Mouse (Mus musculus) layer of hippocampus, postnatal 14 days (tissue): ENCODE results near the gene Fmnl1. TPM values are rescaled to one million over a fixed set of nuclear protein-coding genes. Genes with fewer than 3 reads are reported as not detected.

Experiments
- DNase-seq, 2 experiments: peaks; one replicate each; pipeline ENCODE4 v3.0.0; 2021 to 2022; ENCODE audit warnings: low spot score in 2 of 2, mixed read lengths in 1 of 2
- total RNA-seq, 2 experiments: library from RNA; stranded (reverse); gene quantifications; 2 replicates each; pipeline ENCODE4 v1.2.3; 2021

Fmnl1 gene
- total RNA-seq, 2 experiments from 2014 or later: 120 to 128 TPM

DNA sequence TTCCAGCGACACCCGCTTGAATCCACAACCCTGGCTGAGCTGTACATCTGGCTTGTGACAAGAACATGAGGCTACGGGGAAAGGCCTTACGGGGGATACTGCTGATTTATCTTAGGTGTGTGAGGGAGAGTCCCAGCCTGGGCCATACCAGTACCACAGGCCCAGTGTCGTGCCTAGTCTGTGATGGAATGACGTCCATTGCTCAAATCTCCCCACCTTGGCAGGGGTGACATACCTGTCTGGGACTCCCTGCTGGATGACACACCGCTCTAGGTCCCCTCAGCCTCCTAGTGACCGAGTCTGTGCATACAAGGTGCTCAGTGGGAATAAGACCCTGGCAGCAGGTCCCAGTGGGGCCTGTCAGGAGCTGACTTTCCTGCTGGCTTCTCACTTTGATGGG, 7.8 kb downstream of the Fmnl1 start:
- DNase-seq: no peak

DNA sequence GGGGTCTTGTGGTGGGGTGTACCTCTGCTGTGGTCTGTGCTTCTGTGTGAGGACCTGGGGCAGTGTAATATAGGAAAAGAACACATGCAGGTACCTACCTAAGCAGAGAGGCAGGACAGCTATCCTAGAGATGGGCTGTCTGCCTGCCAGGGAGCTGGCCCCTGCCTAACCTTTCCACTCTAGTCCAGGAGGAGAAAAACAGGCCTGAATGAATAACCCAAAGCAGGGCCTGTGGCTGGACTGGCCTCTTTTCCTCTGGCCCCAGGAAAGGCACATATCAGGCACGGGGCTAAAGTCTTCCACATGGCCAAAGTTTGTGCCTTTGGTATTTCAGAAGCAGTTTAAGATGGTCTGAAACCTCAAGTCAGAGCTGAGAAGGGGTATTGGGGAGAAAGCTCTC, 9.5 kb downstream of the Fmnl1 start:
- no peak for DNase-seq

DNA sequence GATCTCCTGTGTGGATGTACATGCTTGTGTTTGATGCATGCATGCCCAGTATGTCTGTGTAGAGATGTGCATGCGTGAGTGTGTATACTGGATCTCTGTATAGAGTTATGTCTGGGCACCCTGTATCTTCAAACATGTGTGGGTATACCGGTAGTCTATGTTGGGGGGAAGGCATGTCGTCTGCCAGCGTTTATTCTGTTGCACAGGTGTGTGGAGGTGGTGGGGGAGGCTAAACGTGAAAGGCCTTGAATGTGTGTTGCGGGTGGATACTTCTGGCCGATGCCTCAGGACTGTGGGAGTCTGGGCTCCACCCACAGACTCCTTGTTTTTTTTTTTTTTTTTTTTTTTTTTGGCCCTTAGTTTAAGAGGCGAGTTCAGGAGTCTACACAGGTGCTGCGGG, 10.4 kb downstream of the Fmnl1 start:
- no peak for DNase-seq

DNA sequence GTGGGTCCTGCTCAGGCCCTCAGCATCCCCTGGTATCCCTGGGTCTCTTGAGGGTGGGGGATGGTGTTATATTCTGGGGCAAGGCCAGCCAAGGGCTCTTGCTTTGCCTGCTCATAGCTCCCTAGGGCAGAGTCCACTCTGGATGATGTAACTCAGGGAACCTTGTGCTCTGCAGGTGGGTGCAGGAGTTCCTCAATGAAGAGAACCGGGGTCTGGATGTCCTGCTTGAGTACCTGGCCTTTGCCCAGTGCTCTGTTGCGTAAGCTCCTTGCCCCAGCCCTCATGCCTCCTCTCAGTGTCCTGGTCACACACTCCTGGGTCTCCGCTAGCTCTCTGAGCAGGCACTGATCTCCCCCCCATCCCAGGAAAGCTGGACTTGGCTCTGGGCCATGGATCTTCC, 11.0 kb downstream of the Fmnl1 start:
- DNase-seq: no peak

DNA sequence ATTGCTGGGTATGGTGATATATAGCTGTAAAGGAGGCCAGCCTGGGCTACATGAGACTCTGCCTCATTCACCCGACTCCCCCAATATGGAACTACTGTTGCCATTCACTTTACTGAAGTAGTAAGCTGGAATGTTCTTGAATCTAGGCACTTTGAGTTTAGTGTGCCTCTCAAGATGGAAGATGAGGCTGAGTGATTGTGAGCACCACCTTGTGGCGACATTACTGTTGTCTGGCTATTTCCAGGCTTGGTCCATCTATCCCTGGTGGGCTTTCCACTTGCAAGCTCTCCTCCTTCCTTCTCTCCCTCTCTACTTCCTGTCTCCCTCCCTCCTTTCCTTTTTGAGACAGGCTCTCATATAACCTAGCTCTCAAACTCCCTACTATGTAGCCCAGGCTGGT, 14.0 kb downstream of the Fmnl1 start:
- DNase-seq: no peak

DNA sequence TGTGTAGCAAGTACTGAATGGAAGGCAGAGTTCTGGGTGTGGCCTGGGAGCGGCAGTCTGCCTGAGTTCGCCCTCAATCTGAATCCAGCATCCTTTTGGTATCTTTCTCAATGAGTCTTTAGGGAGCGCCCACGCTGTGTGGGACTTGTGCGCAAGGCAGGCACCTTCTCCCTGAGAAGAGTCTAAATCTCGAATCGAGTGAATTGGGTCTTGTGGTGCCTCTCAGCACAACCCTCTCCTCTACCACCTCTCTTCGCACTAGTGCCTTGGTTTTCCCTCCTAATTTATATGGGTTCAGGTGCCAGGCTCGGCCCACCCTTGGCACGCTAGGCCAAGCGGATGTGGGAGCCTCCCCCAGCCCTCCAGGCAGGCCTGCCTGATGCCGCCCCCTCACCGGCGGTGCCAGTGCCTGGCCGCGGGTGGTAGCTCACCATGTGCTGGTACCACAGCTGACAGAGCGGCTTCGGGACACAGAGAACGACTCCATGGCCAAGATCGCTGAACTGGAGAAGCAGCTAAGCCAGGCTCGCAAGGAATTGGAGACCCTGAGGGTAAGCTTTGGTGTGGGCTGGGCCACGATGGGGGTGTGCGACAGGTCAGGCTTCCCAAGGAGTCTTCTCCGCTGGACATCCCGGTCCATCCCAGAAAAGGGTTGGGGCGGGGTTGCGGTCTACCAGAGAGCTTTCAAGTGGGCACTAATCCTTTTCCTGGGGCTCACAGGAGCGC, 21.5 kb downstream of the Fmnl1 start:
- DNase-seq: peak in 1 of 2 experiments; percentile 67

DNA sequence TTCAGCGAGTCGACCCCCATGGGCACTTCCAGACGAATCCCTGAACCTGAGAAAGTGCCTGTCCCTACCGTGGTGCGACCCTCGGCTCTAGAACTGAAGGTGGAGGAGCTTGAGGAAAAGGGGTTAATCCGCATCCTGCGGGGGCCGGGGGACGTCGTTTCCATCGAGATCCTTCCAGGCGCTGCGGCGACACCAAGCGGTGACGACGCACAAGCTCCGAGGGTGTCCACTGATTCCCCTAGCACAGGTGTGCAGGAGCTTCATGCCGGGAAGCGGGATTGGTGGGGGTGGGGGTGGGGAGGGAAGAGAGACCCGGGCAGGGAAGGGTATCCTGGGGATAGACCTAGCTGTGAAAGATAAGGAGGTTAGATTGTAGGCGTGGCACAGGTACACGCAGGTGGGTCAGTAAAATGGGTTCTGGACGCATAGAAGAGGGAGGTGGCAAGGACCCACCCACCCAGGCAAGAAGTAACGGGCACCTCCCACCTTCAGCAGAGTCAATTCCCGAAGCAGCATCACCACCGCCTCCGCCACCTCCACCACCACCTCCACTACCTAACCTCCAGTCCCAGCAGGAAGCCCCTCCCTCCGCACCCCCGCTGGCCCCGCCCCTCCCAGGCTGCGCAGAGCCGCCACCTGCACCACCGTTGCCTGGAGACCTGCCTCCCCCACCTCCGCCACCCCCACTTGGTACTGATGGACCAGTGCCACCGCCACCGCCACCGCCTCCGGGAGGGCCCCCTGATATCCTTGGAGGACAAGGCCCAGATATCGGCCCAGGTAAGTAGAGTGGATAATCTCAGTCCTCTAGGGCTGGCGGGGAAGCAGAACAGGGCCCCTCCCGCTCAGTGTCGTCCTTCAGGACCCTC, 22.3 kb downstream of the Fmnl1 start:
- DNase-seq: peak in 1 of 2 experiments; percentile 70

DNA sequence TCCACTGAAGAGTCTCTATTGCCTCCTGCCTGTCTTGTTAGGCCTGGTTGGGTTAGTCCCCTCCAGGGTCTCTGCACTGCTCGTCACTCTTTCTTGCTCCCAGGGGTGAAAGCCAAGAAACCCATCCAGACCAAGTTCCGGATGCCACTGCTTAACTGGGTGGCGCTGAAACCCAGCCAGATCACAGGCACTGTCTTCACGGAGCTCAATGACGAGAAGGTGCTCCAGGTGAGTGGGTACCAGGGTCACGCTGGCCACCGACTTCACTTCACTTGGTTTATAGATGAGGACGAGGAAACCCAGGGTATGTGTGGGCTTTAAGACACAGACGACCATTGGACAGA, 22.9 kb downstream of the Fmnl1 start:
- DNase-seq: no peak

DNA sequence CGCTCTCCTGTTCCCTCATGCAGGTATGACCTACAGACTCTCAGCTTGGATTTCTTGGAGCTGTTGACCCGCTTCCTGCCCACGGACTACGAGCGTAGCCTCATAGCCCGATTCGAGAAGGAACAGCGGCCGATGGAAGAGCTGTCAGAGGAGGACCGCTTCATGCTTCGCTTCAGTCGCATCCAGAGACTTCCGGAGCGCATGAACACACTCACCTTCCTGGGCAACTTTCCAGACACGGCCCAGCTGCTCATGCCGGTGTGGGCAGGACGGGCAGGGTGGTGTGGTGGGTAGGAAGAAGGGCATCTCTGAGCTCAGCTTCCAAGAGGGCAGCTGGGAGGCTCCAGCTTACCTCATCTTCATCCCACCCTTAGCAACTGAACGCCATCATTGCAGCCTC, 24.3 kb downstream of the Fmnl1 start:
- no peak for DNase-seq

DNA sequence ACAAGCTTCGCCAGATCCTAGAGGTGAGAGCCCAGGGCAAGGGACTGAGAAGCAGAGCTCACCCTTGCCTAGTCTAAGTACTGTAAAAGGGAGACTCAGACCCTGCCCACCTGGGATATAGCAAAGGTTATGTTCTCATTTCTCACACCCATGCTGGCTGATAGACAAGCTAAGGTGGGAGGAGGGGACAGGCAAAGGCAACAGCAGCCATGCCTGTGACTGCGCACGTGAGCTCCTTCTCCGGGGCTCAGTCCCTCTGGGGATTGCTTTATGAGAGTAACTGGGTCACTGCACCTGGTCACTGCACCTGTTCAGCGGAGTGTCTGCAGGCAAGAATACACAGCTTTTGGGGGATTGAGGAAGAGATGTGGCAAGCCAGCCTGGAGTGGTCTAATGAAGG, 24.7 kb downstream of the Fmnl1 start:
- no peak for DNase-seq

DNA sequence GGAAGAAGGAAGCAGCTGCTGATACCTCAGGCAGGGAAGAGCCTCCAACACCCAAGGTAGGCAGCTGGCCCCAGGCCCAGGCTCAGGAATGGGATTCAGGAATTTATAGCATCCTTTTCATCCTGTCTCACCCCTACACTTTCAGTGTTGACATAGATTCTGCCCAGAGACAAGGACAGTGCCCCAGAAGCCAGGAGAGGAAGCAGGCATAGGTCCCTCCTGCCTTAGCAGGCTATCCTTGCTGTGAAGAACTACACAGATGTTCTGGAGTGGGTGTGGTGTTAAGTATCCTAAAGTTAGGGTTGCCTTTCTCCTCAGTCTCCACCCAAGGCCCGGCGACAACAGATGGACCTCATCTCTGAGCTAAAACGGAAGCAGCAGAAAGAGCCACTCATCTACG, 26.4 kb downstream of the Fmnl1 start:
- DNase-seq: no peak

DNA sequence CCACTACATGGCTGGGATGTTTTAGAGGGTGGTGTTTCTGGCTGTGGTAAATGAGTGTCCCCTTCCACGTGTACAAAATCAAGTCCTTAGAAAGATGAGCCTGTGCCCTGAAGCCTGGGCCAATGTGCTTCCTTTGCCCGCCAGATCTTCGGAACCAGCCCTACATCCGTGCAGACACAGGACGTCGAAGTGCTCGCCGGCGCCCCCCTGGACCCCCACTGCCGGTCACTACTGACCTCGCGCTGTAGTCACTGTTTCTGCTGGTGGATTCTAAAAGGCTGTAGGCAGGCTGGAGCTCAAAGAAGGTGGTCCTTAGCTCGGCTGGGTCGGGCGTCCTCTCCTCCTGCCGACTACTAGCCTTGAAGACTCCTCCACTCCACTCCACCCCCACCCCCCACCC, 27.4 kb downstream of the Fmnl1 start:
- no peak for DNase-seq

DNA sequence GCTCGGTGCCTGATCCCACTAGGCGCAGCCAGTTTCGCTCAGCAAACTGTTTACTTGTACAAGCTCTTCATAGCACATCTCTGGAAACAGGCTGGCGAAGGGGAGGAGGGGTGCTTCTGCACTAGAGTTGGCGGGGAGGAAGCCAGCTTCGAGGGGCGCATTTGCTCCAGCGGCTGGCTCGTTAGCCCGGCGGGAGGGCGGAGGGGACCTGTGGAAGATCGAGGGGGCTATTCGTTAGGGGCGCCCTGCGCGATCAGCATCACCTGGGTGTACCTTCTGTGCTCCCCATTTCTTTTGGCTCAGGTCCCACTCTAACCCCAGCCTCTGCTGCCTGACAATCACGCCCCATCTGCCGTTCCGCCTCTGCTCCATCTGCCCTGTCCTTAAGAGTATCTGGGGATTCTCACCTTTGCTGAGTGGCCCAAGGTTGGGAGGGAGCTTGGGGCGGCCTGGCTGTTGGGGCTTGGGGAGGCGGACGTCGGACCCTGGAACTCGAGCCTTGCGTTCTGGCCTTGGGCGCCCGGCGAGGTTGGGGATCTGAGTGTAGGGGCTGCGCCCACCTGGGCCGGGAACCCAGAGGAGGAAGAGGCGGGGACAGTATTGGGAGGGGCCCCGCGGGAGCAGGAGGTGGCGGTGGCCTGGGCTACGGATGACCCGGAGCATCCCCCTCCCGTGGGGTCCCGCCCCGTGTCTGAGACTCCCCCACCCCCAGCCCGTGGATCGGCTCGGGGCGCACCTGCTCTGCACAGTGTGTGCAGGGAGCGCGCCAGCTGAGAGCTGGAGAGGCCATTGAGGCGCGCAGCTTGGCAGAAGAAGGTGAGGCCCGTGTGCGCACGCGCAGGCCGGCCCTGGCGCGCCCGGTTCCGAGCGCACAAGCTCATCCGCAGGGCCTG, 28.2 kb downstream of the Fmnl1 start:
- DNase-seq: peak; percentile 75 to 78

DNA sequence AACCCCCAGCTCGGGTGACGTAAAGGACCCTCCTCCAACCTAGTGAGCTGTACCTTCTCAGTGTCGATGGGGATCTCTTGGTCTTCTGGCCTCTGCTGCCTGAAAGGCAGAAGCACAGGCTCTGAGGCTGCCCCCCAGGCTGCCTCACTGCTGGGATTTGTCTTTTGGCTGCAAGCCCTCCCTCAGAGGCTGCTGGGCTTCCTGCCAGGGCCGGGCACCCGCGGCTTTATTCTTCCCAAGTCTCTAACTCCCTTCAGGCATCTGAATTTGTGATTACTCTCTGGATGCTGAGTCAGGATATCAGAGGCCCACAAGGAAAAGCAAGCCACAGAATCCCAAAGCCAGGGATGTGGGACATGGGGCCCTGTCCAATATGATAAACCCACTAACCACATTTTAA, 30.8 kb downstream of the Fmnl1 start:
- peak; percentile 77 to 87 for DNase-seq

DNA sequence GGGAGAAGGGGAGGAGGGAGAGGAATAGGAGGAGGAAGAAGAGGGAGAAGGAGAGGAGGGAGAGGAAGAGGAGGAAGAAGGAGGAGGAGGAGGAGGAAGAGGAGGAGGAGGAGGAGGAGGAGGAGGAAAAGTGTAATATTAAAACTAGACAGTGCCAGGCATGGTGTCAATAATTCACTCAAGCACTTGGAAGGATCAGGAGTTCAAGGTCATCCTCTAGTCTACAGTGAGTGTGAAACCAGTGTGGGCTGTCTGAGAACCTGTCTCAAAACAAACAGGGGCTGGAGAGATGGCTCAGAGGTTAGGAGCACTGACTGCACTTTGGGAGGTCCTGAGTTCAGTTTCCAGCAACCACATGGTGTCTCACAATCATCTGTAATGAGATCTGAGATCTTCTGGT, 31.5 kb downstream of the Fmnl1 start:
- no peak for DNase-seq

DNA sequence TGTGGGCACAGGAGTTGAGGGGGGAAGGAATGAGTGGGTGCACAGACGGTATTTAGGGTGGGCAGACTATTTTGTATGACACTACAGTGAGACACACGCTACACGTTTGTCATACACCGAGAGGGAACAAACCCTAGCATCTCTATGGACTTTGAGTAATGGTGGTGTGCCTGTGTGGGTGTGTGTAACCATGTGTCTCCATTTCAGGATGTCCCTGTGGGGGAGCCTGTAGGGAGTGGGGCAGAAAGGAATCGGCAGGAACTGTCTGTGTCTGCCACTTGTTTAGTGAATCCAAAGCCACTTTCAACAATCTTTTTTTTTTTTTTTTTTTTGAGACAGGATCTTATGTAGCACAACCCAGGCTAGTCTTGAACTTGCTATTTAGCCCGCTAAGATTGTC, 35.3 kb downstream of the Fmnl1 start:
- no peak for DNase-seq

DNA sequence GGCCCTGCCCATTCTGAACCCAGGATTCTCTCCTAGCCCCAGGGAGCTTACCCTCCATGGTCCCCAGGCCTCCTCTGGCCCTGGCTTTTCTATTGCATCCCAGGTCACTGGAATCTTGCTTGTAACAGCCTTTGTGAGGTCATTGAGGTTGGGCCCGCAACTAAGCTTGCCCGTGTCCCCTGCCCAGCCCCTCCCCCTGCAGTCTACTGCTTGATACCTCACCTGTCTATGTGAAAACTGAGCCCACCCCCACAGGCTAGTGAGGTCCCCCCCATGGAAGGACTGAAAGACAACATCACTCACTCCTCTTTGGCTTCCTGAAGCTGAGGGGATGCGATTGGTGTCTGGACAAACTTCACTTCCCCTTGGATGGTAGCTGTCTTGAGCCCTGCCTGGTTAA, 37.6 kb downstream of the Fmnl1 start, which contains the start of gene 1700023F06Rik:
Gene 1700023F06Rik, minus strand, starts transcription at position 101 of the 400 bp plus-strand sequence.
- DNase-seq: no peak

DNA sequence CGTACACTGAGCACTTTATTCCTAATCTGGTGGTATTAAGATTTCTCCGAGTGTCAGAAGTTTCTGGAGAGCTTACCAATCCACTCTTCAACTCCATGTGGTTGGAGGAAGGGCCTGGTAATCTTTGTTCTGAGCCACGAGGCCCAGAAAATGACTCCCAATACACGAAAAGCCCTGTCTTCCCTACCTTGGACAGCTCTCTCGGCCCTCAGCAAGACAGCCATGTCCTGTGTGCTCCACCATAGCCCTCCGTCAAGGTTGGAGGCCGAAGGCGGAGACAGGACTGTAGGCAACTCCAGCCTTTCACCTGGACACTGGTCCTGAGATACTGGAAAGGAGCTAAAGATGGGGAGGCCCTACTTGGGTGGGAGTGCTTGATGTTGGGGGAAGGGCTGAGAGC, 39.4 kb downstream of the Fmnl1 start:
- DNase-seq: no peak

DNA sequence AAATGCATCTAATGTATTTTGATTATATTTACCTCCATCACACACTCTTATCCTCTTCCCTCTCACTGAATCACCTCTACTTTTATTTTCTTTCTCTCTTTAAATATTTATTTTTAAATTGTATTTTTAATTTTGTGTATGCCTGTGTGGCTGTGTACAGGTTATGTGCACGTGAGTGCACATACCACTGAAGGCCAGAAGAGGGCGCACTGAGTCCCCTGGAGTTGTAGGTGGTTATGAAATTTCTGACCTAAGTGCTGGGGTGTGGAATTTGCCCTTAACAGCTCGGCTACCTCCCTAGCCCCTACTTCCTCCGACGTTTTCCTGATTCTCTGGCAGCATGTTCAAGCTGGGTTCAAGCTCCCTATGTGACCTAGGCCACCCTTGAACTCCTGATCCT, 42.8 kb downstream of the Fmnl1 start:
- no peak for DNase-seq

DNA sequence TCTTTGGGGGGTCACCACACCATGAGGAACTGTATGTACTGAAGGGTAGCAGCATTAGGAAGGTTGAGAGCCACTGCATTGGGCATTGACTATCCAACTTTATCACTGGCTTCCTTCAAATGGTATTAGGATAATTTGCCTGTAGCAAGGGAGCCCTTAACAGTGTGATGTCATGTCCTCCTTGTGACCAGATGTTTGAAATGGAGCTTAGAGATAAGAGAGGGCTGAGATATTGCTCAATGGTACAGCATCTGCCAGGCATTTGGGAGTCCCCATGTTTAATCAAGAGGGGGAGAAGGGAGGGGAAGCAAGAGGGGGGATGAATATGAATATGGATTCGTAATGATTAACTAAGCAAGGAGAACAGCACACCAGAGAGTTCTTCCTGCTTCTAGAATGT, 44.4 kb downstream of the Fmnl1 start:
- DNase-seq: no peak

DNA sequence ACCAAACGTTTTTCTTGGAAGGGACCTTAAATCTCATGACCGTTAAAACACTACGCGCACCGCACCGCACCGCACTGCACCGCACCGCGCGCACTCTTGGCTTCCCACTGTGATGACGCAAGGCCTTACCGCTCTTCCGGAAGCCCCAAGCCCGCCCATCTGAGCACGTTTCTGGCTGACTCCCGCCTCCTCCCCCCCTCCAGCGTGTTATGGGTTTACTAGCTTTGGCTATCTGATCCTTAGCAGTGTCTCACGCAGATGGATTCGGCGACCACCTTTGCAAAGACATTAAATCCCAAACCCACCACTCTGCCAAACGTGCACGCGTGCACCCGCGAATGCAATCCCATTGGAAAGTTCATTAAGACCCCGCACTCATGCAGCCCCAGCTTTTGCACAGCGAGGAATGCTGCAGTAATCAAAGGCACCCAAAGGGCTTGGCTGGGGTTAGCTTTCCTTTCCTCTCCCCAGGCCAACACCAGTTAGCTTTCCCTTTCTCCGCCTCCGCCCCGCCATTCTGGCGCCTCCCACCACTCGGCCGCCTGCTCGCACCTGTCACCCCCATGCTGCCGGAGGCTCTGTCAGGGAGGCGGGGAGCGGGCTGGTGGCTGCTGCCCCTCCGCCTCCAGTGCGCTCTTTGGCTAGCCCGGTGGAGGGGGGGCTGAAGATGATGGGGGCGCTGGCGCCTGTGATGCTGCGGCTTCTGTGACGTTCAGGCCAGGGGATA, 47.0 kb downstream of the Fmnl1 start, which contains the start of gene Spata32:
Gene Spata32, minus strand, starts transcription at position 643 of the 727 bp plus-strand sequence.
- peak; percentile 63 to 66 for DNase-seq
